14 mouse cellular contexts compared by ENCODE assay signal in the genomic region with DNA sequence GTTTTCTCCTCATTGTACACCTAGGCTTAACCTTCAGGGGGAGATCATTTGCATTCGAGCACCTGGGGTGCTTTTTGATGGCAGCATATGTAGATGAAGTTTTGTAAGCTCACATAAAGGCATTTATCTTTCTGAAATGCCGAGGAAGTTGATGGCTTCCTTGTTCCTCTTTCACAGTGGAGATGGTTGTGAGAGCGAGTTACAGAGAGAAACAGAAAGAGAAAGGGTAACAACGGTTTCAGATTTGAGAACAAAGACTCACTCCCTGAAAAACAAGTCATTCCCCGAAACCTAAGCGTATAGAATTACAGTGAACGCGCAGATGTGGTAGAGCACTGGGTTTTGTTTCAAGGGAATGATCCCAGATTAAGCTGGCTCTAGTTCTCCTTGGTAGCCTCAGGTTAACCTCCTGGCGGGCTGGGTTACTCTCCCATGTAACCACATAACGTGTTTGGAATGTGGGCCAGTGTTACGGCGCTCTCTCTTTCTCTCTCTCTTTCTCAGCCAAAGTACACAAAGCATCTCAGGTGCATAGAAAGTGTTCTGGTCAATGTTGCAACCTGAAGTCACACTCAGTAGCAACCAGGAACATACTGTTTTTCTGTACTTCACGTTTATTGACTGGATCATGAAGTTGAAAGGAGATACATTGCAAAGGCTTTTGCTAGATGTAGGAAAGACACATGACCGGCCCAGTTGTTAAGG. TPM values are rescaled to one million over a fixed set of nuclear protein-coding genes. Genes with fewer than 3 reads are reported as not detected.
DNase-seq lines count a peak whose midpoint lies in the region; ATAC-seq lines count a peak whose summit lies in the region.
"Had no signal": no experiment of that assay in that cellular context is flagged by ENCODE, and none has a peak within 500 bp of the region (broad histone marks: within the 10 kb centered on the region; RNA-seq: fewer than 3 reads in every experiment).

No protein-coding gene starts in this region.

- H3K9me3 ChIP-seq in kidney, embryonic 14.5 days (ENCODE audit: control insufficient read depth, low read length): no peaks in the 10 kb centered on the region
- no peaks in the 10 kb centered on the region for H3K9me3 ChIP-seq in midbrain, embryonic 11.5 days (ENCODE audit: control insufficient read depth, low read length)
- H3K9me3 ChIP-seq: hindbrain, embryonic 10.5 days; lung, embryonic 15.5 days had no signal

- no peak overlapping the region for H3K4me3 ChIP-seq in kidney, embryonic 14.5 days (ENCODE audit: low read length)
- no peak overlapping the region for H3K4me3 ChIP-seq in midbrain, embryonic 11.5 days (ENCODE audit: low read depth, low read length)
- H3K4me3 ChIP-seq: hindbrain, embryonic 10.5 days; lung, embryonic 15.5 days had no signal

- H3K4me2 ChIP-seq in kidney, embryonic 14.5 days (replicated peaks; ENCODE audit: low read depth, low read length): no peak overlapping the region
- no peak overlapping the region for H3K4me2 ChIP-seq in midbrain, embryonic 11.5 days
- H3K4me2 ChIP-seq: lung, embryonic 15.5 days had no signal

- no peaks in the 10 kb centered on the region for H3K27me3 ChIP-seq in kidney, embryonic 14.5 days (ENCODE audit: control insufficient read depth, insufficient read depth, low read length)
- no peaks in the 10 kb centered on the region for H3K27me3 ChIP-seq in midbrain, embryonic 11.5 days (ENCODE audit: control insufficient read depth, insufficient read depth, low read length)
- H3K27me3 ChIP-seq: lung, embryonic 15.5 days had no signal

- no peak overlapping the region for H3K27ac ChIP-seq in kidney, embryonic 14.5 days (ENCODE audit: low read depth, low read length)
- H3K27ac ChIP-seq in midbrain, embryonic 11.5 days (ENCODE audit: low read depth, low read length): no peak overlapping the region
- H3K27ac ChIP-seq: hindbrain, embryonic 10.5 days; lung, embryonic 15.5 days; stomach, postnatal 0 days had no signal

- no peak overlapping the region for H3K9ac ChIP-seq in kidney, embryonic 14.5 days (ENCODE audit: low read depth, low read length)
- H3K9ac ChIP-seq in midbrain, embryonic 11.5 days (ENCODE audit: low read length): no peak overlapping the region
- H3K9ac ChIP-seq: lung, embryonic 15.5 days had no signal

- 67% methylated on average over 14 of the region's 14 CpGs for WGBS in kidney, embryonic 14.5 days
- 88% methylated on average over 14 of the region's 14 CpGs for WGBS in midbrain, embryonic 11.5 days

- ATAC-seq in kidney, embryonic 14.5 days (ENCODE audit: low FRiP score, low TSS enrichment): peak; percentile 35; the same call in 1 of the 2 replicates
- ATAC-seq in hematopoietic stem cell, adult 5-6 weeks (replicated peaks in 1 of 2; ENCODE audit: insufficient read depth in 1 of 2, low FRiP score in 2 of 2, low TSS enrichment in 1 of 2, low read depth in 1 of 2, poor library complexity in 2 of 2, severe bottlenecking in 2 of 2): peak; percentile 27 to 36; a peak in 3 of 4 replicates
- no peak for ATAC-seq in midbrain, embryonic 11.5 days (ENCODE audit: low FRiP score)
- no peak for ATAC-seq in frontal cortex, adult (ENCODE audit: low TSS enrichment)

- peaks cover 51% of the 10 kb centered on the region for H3K36me3 ChIP-seq in kidney, embryonic 14.5 days (ENCODE audit: control insufficient read depth, insufficient read depth, low read length)
- peaks cover 29% of the 10 kb centered on the region for H3K36me3 ChIP-seq in midbrain, embryonic 11.5 days (ENCODE audit: control insufficient read depth, insufficient read depth, low read length)

- no peaks in the 10 kb centered on the region for H3K4me1 ChIP-seq in kidney, embryonic 14.5 days (ENCODE audit: control insufficient read depth, insufficient read depth, low read length)
- H3K4me1 ChIP-seq in midbrain, embryonic 11.5 days (ENCODE audit: control insufficient read depth, insufficient read depth, low read length): no peaks in the 10 kb centered on the region
- H3K4me1 ChIP-seq: hindbrain, embryonic 10.5 days; lung, embryonic 15.5 days had no signal

- no peak for DNase-seq in kidney, postnatal 25 days
- DNase-seq in A20 (ENCODE audit: low read depth, low spot score): peak; percentile 80
- DNase-seq in ZHBTc4 (ENCODE audit: low read depth, low spot score): peak; percentile 88
- DNase-seq in midbrain, embryonic 11.5 days (ENCODE audit: low spot score, missing footprints): no peak
- DNase-seq in gastrocnemius, postnatal 25 days: no peak
- DNase-seq: adrenal gland, adult 2 months; cerebellum, adult 11-12 months; kidney, postnatal 4 days had no signal

RNA-seq across cellular contexts. Expression of a gene that starts 40.0 kb away (rescaled TPM):
- polyA plus RNA-seq in kidney, embryonic 14.5 days (2014; fragmentation: Nextera tagmentation; extraction: Ambion mirVana): 16.6 and 26.8 TPM in 2 replicates
- 9.2 and 13.1 TPM in 2 replicates for total RNA-seq in hematopoietic stem cell, adult 5-6 weeks (2017)
- 83.7 and 86.7 TPM in 2 replicates for polyA plus RNA-seq in midbrain, embryonic 11.5 days (2014; fragmentation: Nextera tagmentation; extraction: Ambion mirVana)
- total RNA-seq in gastrocnemius, postnatal 25 days (2021): 1 to 10 TPM; 5.8 to 7.4 TPM

Comparison
In these comparisons a context has a peak if more than half of its experiments do, and no peak if none do; other contexts are left out.
1. ATAC-seq: peak in kidney, embryonic 14.5 days (single experiment) and hematopoietic stem cell, adult 5-6 weeks (2 of 2); none in midbrain, embryonic 11.5 days (single experiment) and frontal cortex, adult (single experiment).
2. DNase-seq: peak in A20 (single experiment) and ZHBTc4 (single experiment); none in kidney, postnatal 25 days (0 of 2), midbrain, embryonic 11.5 days (single experiment) and gastrocnemius, postnatal 25 days (single experiment).